Mouse (Mus musculus) liver, postnatal 0 days (tissue): Measurements from ENCODE around the gene Tmem120a. TPM values are rescaled to one million over a fixed set of nuclear protein-coding genes. Genes with fewer than 3 reads are reported as not detected.

Source experiments
- ATAC-seq: fragments of 200-750 bp; cut with Nextera tagmentation; 2 replicates; pipeline ENCODE4 v1.8.0; 2017; ENCODE audit warnings: mild to moderate bottlenecking, moderate library complexity
- DNase-seq: peaks from one replicate; pipeline ENCODE4 v3.0.0-alpha.2; 2016
- H3K27ac ChIP-seq: fragments of 300-500 bp; sonication (generic); 2 replicates; pipeline ENCODE4 v1.5.1; 2014; ENCODE audit warnings: antibody characterized with exemption, moderate library complexity, mild to moderate bottlenecking, low read depth
- H3K27me3 ChIP-seq: fragments of 300-500 bp; sonication (generic); 2 replicates; pipeline ENCODE4 v1.6.1; 2014; ENCODE audit warnings: low read length, control low read depth, mixed read lengths; ENCODE audit not compliant: insufficient read depth
- H3K36me3 ChIP-seq: fragments of 300-500 bp; sonication (generic); replicated peaks from 2 replicates; pipeline ENCODE4 v1.6.1; 2014; ENCODE audit warnings: mild to moderate bottlenecking, control low read depth, low read length, moderate library complexity, mixed read lengths; ENCODE audit not compliant: insufficient read depth
- H3K4me1 ChIP-seq: fragments of 300-500 bp; sonication (generic); 2 replicates; pipeline ENCODE4 v1.6.1; 2014; ENCODE audit warnings: antibody characterized with exemption, mild to moderate bottlenecking, control low read depth; ENCODE audit not compliant: insufficient read depth
- H3K4me2 ChIP-seq: fragments of 300-500 bp; sonication (generic); 2 replicates; pipeline ENCODE4 v1.6.1; 2014; ENCODE audit warnings: low read depth, mild to moderate bottlenecking, low read length, moderate library complexity, mixed read lengths
- H3K4me3 ChIP-seq: fragments of 300-500 bp; sonication (generic); 2 replicates; pipeline ENCODE4 v1.5.1; 2014; ENCODE audit warnings: low read depth, low read length
- H3K9ac ChIP-seq: fragments of 300-500 bp; sonication (generic); replicated peaks from 2 replicates; pipeline ENCODE4 v1.6.1; 2014; ENCODE audit warnings: mild to moderate bottlenecking, moderate library complexity
- H3K9me3 ChIP-seq: fragments of 300-500 bp; sonication (generic); 2 replicates; pipeline ENCODE4 v1.6.1; 2016; ENCODE audit warnings: mild to moderate bottlenecking, control low read depth, low read length, mixed read lengths
- CTCF ChIP-seq: sonication (generic); IDR thresholded peaks from 2 replicates; pipeline ENCODE4 v1.5.1; 2016; ENCODE audit warnings: antibody characterized with exemption, low read depth
- EP300 ChIP-seq: IDR thresholded peaks from 2 replicates; pipeline ENCODE4 v1.6.1; 2016; ENCODE audit warnings: antibody characterized with exemption, low read depth, mild to moderate bottlenecking
- WGBS: fragments of 180-500 bp; shearing (Covaris S2); extraction: QIAGEN DNeasy Blood & Tissue Kit; methylation state at CpG from one replicate; pipeline ENCODE4 v1.1.7; 2014; ENCODE audit not compliant: insufficient replicate concordance; 5-methylcytosine and 5-hydroxymethylcytosine counted together
- microRNA-seq: library from miRNA; unstranded; fragments of <30 nt; microRNA quantifications from one replicate; pipeline ENCODE4, GENCODE M21; 2016
- polyA plus RNA-seq: library from polyadenylated mRNA; unstranded; fragments of >200 nt; fragmentation: Nextera tagmentation; extraction: Ambion mirVana; gene quantifications from 2 replicates; pipeline ENCODE4 v1.2.1, GENCODE M21; 2015

The Tmem120a gene
- polyA plus RNA-seq, 1 experiment from 2014 or later: 80.8 TPM

DNA sequence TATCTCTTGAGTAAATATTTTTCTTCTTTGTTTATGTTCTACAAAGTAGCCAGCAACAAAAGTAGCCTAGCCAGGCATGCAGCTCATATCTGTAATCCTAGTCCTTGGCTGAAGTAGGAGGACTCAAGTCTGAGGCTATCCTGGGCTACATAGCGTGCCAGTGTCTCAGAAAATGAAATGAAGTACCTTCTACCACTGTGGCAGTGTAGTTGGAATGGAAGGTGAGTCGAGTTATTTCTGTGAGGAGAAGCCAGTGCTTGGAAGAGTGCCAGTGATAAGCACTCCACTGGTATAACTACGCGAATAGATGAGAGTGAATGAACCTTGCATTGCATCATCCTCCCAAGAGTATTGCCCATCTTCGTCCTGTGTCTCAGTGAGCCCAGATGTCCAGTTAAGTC is 46.5 kb downstream of the Tmem120a start:
- Histone ChIP-seq H3K36me3 (peaks cover 11% of the 10 kb centered on the region), H3K4me1 (peaks cover 13% of the 10 kb centered on the region), H3K4me2 (no peak overlapping the region), H3K4me3 (no peak overlapping the region), H3K9ac (no peak overlapping the region), H3K27ac (peak overlapping the region; percentile 93), H3K27me3 (no peaks in the 10 kb centered on the region), H3K9me3 (no peaks in the 10 kb centered on the region)
- DNase-seq (no peak), ATAC-seq (no peak)
- 41% methylated on average over 5 of the region's 5 CpGs for WGBS
- TF ChIP-seq EP300: no peak
- TF ChIP-seq CTCF: no peak

DNA sequence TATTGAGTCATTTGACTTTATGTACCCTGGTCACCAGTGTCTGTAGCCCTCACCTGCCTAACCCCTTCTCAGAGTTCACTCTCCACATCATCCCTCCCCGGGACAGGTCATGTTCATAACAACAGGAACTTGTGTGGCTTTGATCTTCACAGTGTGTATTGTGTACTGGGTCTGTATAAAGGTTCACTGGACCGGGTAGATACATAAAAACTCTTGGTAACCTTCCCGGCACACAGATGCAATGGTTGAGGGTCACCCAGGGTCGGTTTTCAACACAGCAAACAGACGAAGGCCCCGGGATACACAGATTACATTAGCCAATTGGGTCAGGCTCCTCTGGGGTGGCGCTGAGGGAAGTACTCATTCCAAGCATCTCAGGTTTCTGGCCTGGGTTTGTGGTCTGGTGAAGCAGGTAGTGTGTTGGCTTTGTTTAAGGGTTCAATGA is 48.9 kb downstream of the Tmem120a start:
- peak overlapping the region; percentile 34; the same call in 1 of the 2 replicates for H3K9ac ChIP-seq
- H3K4me3 ChIP-seq: no peak overlapping the region
- no peaks in the 10 kb centered on the region for H3K27me3 ChIP-seq
- ATAC-seq (peak; percentile 91), DNase-seq (peak; percentile 79)
- H3K4me1 ChIP-seq: peaks cover 6% of the 10 kb centered on the region; the same call in 1 of the 2 replicates
- TF ChIP-seq EP300 (peak; percentile 95), CTCF (no peak)
- no peak overlapping the region for H3K4me2 ChIP-seq
- no peaks in the 10 kb centered on the region for H3K9me3 ChIP-seq
- H3K36me3 ChIP-seq: peaks cover 3% of the 10 kb centered on the region
- H3K27ac ChIP-seq: peak overlapping the region; percentile 93
- 49% methylated on average over 7 of the region's 7 CpGs for WGBS

DNA sequence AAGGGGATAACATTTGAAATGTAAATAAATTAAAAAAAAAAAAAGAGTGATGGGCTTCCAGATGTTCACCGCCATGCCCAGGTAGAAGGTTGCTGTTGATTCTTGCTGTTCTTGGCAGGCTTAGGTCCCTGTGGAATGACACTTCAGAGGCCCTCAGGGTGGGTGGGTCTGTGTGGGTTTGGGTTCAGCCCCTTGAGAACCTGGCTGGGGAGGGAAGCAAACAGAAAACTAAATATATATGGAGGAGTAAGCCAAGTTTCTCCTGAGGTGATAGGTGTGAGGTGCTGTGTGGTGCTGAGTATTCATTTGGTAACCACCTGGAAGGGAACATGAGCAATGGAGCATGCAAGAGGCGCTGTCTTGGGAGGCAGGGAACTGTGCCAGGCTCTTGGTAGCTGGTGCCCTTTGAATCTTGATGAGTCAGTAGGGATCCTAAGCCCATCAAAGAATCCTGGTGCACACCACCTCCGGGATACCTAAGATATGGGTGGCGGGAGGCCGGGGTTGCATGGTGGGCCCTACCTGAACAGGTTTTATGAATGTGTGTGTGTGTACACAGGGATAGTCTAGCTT is 50.9 kb downstream of the Tmem120a start:
- 88% methylated on average over 5 of the region's 5 CpGs for WGBS
- Histone ChIP-seq H3K9ac (no peak overlapping the region; the same call in 1 of the 2 replicates), H3K4me1 (peaks cover 11% of the 10 kb centered on the region), H3K27ac (peak overlapping the region; percentile 88), H3K36me3 (no peaks in the 10 kb centered on the region; the same call in none of the 2 replicates), H3K27me3 (no peaks in the 10 kb centered on the region), H3K4me2 (no peak overlapping the region), H3K9me3 (no peaks in the 10 kb centered on the region), H3K4me3 (no peak overlapping the region)
- no peak for DNase-seq
- TF ChIP-seq CTCF: no peak
- no peak for ATAC-seq

DNA sequence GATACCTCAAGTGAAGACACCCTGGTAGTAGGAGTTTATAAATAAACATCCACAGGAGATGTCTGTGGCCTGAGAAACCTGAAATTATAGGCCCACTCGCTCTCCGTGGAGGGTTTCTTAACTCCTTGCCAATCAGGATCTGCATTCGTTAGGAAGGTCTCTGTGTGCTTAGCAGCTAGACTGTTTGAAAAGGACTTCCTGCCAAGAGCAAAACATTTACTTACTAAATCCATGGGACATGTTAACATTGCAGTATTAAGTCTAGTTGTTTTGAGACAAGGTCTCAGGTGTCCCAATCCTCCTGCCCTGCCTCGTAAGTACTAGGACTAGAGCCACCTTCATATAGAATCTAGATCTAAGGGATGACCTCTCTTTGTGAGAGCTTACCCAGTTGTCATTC is 53.0 kb downstream of the Tmem120a start:
- peak overlapping the region; percentile 93 for H3K4me2 ChIP-seq
- no peak for TF ChIP-seq CTCF
- TF ChIP-seq EP300: no peak
- H3K4me3 ChIP-seq: no peak overlapping the region
- peak overlapping the region; percentile 98 for H3K27ac ChIP-seq
- 61% methylated on average over 4 of the region's 4 CpGs for WGBS
- no peaks in the 10 kb centered on the region for H3K27me3 ChIP-seq
- H3K9me3 ChIP-seq: no peaks in the 10 kb centered on the region
- ATAC-seq: no peak
- peak overlapping the region; percentile 96 for H3K9ac ChIP-seq
- peaks cover 20% of the 10 kb centered on the region for H3K4me1 ChIP-seq
- no peak for DNase-seq
- no peaks in the 10 kb centered on the region; the same call in none of the 2 replicates for H3K36me3 ChIP-seq

DNA sequence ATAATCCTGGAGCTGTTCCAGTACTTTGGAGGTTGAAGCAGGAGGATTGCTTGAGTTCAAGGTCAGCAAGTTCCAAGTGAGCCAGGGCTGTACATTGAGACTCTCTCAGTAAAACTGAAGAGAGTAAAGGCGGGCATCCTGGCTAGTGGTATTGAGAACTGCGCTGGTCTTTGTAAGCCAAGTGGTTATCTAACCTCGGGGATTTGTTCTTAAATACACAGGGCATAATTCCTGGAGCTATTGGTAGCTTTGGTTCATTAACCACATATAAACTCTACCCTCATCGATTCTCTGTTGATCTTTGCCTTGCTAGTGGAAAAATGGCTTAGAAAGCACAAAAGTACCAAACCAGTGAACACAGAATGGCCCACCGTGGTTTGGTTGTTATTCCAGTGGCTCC is 53.8 kb downstream of the Tmem120a start:
- ATAC-seq (no peak), DNase-seq (no peak)
- Histone ChIP-seq H3K27me3 (no peaks in the 10 kb centered on the region), H3K9me3 (no peaks in the 10 kb centered on the region), H3K4me1 (peaks cover 22% of the 10 kb centered on the region), H3K27ac (peak overlapping the region; percentile 98), H3K4me2 (peak overlapping the region; percentile 93), H3K9ac (peak overlapping the region; percentile 96), H3K4me3 (peak overlapping the region; percentile 93), H3K36me3 (no peaks in the 10 kb centered on the region; the same call in none of the 2 replicates)
- 51% methylated on average over 5 of the region's 5 CpGs for WGBS
- no peak for TF ChIP-seq CTCF
- peak; percentile 29; the same call in 1 of the 2 replicates for TF ChIP-seq EP300

Small RNA genes lying within 50 kb of the gene (microRNA-seq; reads per million reads assigned to microRNA genes)
- not detected for gene Mir7034

Other genes with a start within 250 kb of the Tmem120a start
- 2.4 and 2.7 TPM in 2 replicates for gene Hip1, start 199.3 kb downstream of the Tmem120a start, polyA plus RNA-seq
- not detected in 2 replicates for gene Ccl26, start 180.9 kb downstream of the Tmem120a start, polyA plus RNA-seq
- 25.6 and 28.4 TPM in 2 replicates for gene Ccl24, start 171.4 kb downstream of the Tmem120a start, polyA plus RNA-seq
- gene Rhbdd2, start 111.8 kb downstream of the Tmem120a start, polyA plus RNA-seq: 22.6 and 28.3 TPM in 2 replicates
- 302 and 303 TPM in 2 replicates for gene Por, start 74.4 kb downstream of the Tmem120a start, polyA plus RNA-seq
- gene Styxl1, start 33.9 kb upstream of the Tmem120a start, polyA plus RNA-seq: 0.46 and 0.49 TPM in 2 replicates
- 296 and 319 TPM in 2 replicates for gene Mdh2, start 34.0 kb upstream of the Tmem120a start, polyA plus RNA-seq
- gene Srrm3, start 62.4 kb upstream of the Tmem120a start, polyA plus RNA-seq: not detected in 2 replicates
- gene Hspb1, start 143.5 kb upstream of the Tmem120a start, polyA plus RNA-seq: 4.5 and 9.1 TPM in 2 replicates
- 56.7 and 66.8 TPM in 2 replicates for gene Ywhag, start 190.2 kb upstream of the Tmem120a start, polyA plus RNA-seq
- 1.7 and 1.9 TPM in 2 replicates for gene Ssc4d, start 230.1 kb upstream of the Tmem120a start, polyA plus RNA-seq
- not detected in 2 replicates for gene Zp3, start 235.7 kb upstream of the Tmem120a start, polyA plus RNA-seq